Mouse (Mus musculus): Measurements from ENCODE around the gene Bst2. TPM values are rescaled to one million over a fixed set of nuclear protein-coding genes. Genes with fewer than 3 reads are reported as not detected.

Bst2 gene
- polyA plus RNA-seq, 1 experiment from 2014 or later = 10.8 TPM

DNA sequence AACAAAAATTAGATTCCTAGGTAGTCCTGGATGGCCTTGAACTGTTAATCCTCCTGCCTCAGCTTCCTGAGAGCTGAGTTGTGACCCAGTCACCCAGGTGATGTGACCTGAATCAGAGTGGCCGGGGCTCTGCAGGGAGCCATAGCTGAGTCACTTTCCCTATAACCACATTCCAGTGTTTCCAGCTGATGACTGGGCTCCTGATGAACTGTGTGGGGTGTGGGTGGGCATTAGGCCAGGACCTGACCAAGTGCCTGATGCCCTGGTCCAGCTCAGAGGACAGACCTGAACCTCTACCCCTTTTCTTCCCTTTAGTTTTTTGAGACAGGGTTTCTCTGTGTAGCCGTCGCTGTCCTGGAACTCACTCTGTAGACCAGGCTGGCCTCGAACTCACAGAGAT lies 31.9 kb downstream of the Bst2 start:
- Histone ChIP-seq H3K4me2 (ENCODE audit: low read length) (no peak overlapping the region), H3K9me3 (ENCODE audit: control insufficient read depth, low read length) (no peaks in the 10 kb centered on the region), H3K27ac (replicated peaks in 1 of 2; ENCODE audit: control insufficient read depth in 1 of 2, insufficient read depth in 1 of 2, low read depth in 2 of 2, low read length in 2 of 2) (no peak overlapping the region), H3K4me1 (ENCODE audit: control insufficient read depth in 2 of 2, insufficient read depth in 2 of 2, low read length in 2 of 2) (peaks cover 7 to 8% of the 10 kb centered on the region in 2 experiments; a peak in 3 of 4 replicates), H3K36me3 (ENCODE audit: control insufficient read depth, insufficient read depth, low read length) (no peaks in the 10 kb centered on the region), H3K27me3 (ENCODE audit: control insufficient read depth, insufficient read depth, low read length) (peaks cover 43% of the 10 kb centered on the region), H3K4me3 (ENCODE audit: control insufficient read depth in 1 of 2, insufficient read depth in 1 of 2, low read depth in 1 of 2, low read length in 2 of 2) (no peak overlapping the region), H3K9ac (ENCODE audit: low read length) (no peak overlapping the region)
- ATAC-seq (ENCODE audit: insufficient number of reproducible peaks, insufficient read depth, low FRiP score, low read depth) = no peak
- WGBS = 91% methylated on average over 4 of the region's 4 CpGs

DNA sequence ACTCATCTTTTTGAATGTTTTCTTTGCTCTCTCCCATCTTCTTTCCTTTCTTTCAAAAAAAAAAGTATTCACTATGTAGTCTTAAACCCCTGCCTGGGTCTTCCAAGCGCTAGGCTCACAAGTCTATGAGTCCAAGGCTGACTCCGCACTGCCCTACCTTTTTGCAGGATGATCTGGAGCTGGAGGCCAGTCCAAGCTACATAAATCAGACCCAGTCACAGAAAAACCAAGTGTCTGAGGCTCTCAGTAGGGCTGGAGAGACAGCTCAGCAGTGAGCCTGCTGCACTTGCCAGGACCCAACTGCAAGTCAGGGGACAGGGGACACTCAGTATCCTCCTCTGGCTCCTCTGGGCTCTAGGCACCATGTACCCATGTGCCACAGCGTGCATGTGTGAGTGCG lies 32.9 kb downstream of the Bst2 start:
- H3K9me3 ChIP-seq (ENCODE audit: control insufficient read depth, low read length) = no peaks in the 10 kb centered on the region
- no peak overlapping the region for H3K4me2 ChIP-seq (ENCODE audit: low read length)
- WGBS = 87% methylated on average over 4 of the region's 4 CpGs
- H3K9ac ChIP-seq (ENCODE audit: low read length) = no peak overlapping the region
- peaks cover 35% of the 10 kb centered on the region for H3K27me3 ChIP-seq (ENCODE audit: control insufficient read depth, insufficient read depth, low read length)
- peaks cover 8 to 12% of the 10 kb centered on the region in 2 experiments; a peak in 3 of 4 replicates for H3K4me1 ChIP-seq (ENCODE audit: control insufficient read depth in 2 of 2, insufficient read depth in 2 of 2, low read length in 2 of 2)
- ATAC-seq (ENCODE audit: insufficient number of reproducible peaks, insufficient read depth, low FRiP score, low read depth) = no peak
- H3K27ac ChIP-seq (replicated peaks in 1 of 2; ENCODE audit: control insufficient read depth in 1 of 2, insufficient read depth in 1 of 2, low read depth in 2 of 2, low read length in 2 of 2) = no peak overlapping the region
- H3K4me3 ChIP-seq (ENCODE audit: control insufficient read depth in 1 of 2, insufficient read depth in 1 of 2, low read depth in 1 of 2, low read length in 2 of 2) = no peak overlapping the region
- no peaks in the 10 kb centered on the region for H3K36me3 ChIP-seq (ENCODE audit: control insufficient read depth, insufficient read depth, low read length)

DNA sequence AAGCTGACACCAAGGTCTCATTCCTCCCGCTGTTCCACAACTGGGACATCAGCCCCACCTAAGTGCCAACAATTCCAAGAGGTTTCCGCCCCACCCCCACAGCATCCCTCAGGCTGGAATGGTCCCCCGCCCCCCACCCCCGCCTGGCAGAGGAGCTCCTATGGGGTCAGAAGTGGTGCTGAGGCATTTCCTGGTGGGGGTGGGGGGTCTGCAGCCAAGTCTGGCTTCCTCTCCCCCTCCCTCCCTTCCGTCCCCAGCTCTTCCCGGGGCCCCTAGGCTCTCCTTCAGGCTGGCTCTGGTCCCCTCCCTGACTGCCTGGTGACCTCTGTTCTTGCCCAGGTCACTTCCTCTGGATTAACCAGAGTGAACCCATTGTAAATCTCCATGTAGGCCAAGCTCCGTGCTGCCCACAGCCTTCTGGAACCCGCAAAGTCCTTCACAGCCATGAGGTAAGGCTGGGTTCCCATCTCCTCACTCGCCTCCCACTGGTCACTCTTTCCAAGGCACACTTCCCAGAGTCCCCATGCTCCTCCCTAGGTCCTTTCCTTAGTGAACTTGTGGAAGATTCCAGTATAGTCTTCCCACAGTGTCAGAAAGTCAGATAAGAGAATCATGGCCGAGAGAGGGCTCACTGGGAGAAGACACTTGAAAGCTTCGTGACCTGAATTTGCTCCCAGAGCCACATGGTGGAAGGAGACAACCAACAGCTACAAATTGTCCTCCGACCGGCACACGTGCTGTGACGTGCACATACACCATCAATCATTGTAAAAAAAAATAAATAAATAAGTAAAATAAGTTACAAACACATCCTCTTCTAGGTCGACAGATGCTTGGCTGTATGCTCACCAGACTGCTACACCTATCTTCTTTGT lies 38.2 kb downstream of the Bst2 start:
- H3K27ac ChIP-seq (replicated peaks in 1 of 2; ENCODE audit: control insufficient read depth in 1 of 2, insufficient read depth in 1 of 2, low read depth in 2 of 2, low read length in 2 of 2) = peak overlapping the region; percentile 55 to 75
- peaks cover 28 to 52% of the 10 kb centered on the region in 2 experiments for H3K4me1 ChIP-seq (ENCODE audit: control insufficient read depth in 2 of 2, insufficient read depth in 2 of 2, low read length in 2 of 2)
- peak overlapping the region; percentile 12; the same call in 1 of the 2 replicates for H3K4me2 ChIP-seq (ENCODE audit: low read length)
- H3K4me3 ChIP-seq (ENCODE audit: control insufficient read depth in 1 of 2, insufficient read depth in 1 of 2, low read depth in 1 of 2, low read length in 2 of 2) = no peak overlapping the region
- 30% methylated on average over 14 of the region's 16 CpGs for WGBS
- peak; percentile 51 for ATAC-seq (ENCODE audit: insufficient number of reproducible peaks, insufficient read depth, low FRiP score, low read depth)
- H3K9me3 ChIP-seq (ENCODE audit: control insufficient read depth, low read length) = no peaks in the 10 kb centered on the region
- H3K36me3 ChIP-seq (ENCODE audit: control insufficient read depth, insufficient read depth, low read length) = peaks cover 3% of the 10 kb centered on the region
- H3K9ac ChIP-seq (ENCODE audit: low read length) = no peak overlapping the region
- no peaks in the 10 kb centered on the region for H3K27me3 ChIP-seq (ENCODE audit: control insufficient read depth, insufficient read depth, low read length)

DNA sequence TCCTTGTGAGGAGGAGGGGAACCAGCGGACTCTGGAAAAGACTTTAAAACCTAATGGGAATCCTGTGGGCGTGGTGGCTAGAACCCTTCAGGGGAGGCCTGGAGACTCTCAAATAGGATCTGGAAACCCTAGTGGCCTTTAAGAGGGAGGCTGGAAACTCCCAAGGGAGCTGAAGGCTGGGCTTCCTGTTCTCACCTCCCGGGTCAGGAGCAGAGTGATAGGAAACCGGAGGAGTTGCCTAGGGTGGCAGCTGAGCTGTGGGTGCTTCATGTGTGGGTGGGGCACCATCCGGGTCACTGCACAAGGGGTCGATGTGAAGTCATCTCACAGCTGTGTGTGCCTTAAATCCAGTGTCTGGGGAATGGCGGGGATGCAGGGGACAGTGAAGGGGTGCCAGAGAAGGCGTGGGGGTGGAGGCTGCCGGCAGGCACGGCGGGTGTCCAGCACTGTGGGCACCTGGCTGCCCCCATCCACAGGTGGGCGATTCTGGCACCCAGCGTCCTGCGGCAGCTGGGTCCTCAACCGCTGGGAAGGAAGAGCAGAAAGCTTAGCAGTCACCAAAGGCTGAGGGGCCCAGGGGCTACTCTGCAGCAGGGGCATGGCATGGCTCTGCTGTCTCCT lies 39.3 kb downstream of the Bst2 start:
- Histone ChIP-seq H3K4me3 (ENCODE audit: control insufficient read depth in 1 of 2, insufficient read depth in 1 of 2, low read depth in 1 of 2, low read length in 2 of 2) (no peak overlapping the region), H3K4me1 (ENCODE audit: control insufficient read depth in 2 of 2, insufficient read depth in 2 of 2, low read length in 2 of 2) (peaks cover 28 to 52% of the 10 kb centered on the region in 2 experiments), H3K27ac (replicated peaks in 1 of 2; ENCODE audit: control insufficient read depth in 1 of 2, insufficient read depth in 1 of 2, low read depth in 2 of 2, low read length in 2 of 2) (peak overlapping the region; percentile 55 to 75), H3K9ac (ENCODE audit: low read length) (peak overlapping the region; percentile 57; the same call in 1 of the 2 replicates), H3K4me2 (ENCODE audit: low read length) (peak overlapping the region; percentile 12; the same call in 1 of the 2 replicates), H3K36me3 (ENCODE audit: control insufficient read depth, insufficient read depth, low read length) (peaks cover 14% of the 10 kb centered on the region), H3K9me3 (ENCODE audit: control insufficient read depth, low read length) (no peaks in the 10 kb centered on the region), H3K27me3 (ENCODE audit: control insufficient read depth, insufficient read depth, low read length) (no peaks in the 10 kb centered on the region)
- ATAC-seq (ENCODE audit: insufficient number of reproducible peaks, insufficient read depth, low FRiP score, low read depth) = no peak
- WGBS = 12% methylated on average over 14 of the region's 15 CpGs

DNA sequence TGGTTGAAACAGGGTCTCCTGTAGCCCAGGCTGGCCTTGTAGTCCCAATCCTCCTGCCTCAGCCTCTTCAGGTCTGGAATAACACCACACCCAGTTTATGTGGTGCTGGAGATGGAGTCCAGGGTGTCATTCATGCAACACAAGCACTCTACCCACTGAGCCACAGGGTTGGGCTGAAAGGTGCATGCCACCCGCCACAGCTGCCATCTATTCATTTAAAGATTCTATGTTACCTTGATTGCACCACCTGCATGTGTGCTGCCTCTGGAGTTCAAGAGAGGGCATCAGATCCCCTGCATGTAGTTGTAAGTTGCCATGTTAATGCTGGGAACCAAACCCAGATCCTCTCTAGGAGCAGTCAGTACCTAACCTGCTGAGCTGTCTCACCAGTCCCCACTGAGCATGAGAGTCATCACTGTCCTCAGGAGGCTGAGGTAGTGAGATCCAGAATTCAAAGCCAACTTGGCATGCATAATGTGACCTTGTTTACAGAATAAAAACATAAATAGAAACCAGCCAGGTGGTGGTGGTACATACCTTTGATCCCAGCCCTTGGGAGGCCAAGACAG lies 40.1 kb downstream of the Bst2 start:
- Histone ChIP-seq H3K27ac (replicated peaks in 1 of 2; ENCODE audit: control insufficient read depth in 1 of 2, insufficient read depth in 1 of 2, low read depth in 2 of 2, low read length in 2 of 2) (peak overlapping the region; percentile 58 to 61; a peak in 2 of 4 replicates), H3K27me3 (ENCODE audit: control insufficient read depth, insufficient read depth, low read length) (no peaks in the 10 kb centered on the region), H3K9me3 (ENCODE audit: control insufficient read depth, low read length) (no peaks in the 10 kb centered on the region), H3K4me2 (ENCODE audit: low read length) (no peak overlapping the region), H3K4me1 (ENCODE audit: control insufficient read depth in 2 of 2, insufficient read depth in 2 of 2, low read length in 2 of 2) (peaks cover 28 to 52% of the 10 kb centered on the region in 2 experiments), H3K4me3 (ENCODE audit: control insufficient read depth in 1 of 2, insufficient read depth in 1 of 2, low read depth in 1 of 2, low read length in 2 of 2) (no peak overlapping the region), H3K9ac (ENCODE audit: low read length) (no peak overlapping the region), H3K36me3 (ENCODE audit: control insufficient read depth, insufficient read depth, low read length) (peaks cover 22% of the 10 kb centered on the region)
- WGBS = 97% methylated on average over 1 of the region's 1 CpGs
- ATAC-seq (ENCODE audit: insufficient number of reproducible peaks, insufficient read depth, low FRiP score, low read depth) = no peak

DNA sequence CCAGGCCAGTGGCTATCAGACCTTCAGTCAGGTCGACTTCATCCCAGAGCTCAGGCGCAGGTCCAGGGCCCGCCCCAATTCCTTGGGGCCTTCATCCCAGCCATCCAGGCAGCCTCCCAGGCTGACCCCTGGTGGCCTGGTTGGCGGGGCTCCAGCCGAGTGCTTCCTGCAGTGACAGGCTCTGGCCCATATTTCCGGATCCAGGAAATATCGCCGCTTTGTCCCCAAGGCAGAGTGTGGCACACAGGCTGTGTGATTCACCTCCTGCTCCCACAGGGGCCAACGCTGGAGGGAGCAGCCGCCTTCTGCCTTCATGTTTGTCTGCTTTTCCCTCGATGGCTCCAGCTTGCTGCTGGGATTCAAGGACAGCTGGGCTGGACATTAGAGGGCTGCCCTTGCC lies 40.8 kb downstream of the Bst2 start:
- no peaks in the 10 kb centered on the region for H3K27me3 ChIP-seq (ENCODE audit: control insufficient read depth, insufficient read depth, low read length)
- H3K36me3 ChIP-seq (ENCODE audit: control insufficient read depth, insufficient read depth, low read length) = peaks cover 29% of the 10 kb centered on the region
- WGBS = 33% methylated on average over 11 of the region's 11 CpGs
- ATAC-seq (ENCODE audit: insufficient number of reproducible peaks, insufficient read depth, low FRiP score, low read depth) = peak; percentile 51
- H3K9ac ChIP-seq (ENCODE audit: low read length) = peak overlapping the region; percentile 21; the same call in 1 of the 2 replicates
- H3K4me1 ChIP-seq (ENCODE audit: control insufficient read depth in 2 of 2, insufficient read depth in 2 of 2, low read length in 2 of 2) = peaks cover 28 to 52% of the 10 kb centered on the region in 2 experiments
- peak overlapping the region; percentile 61 to 66 for H3K27ac ChIP-seq (replicated peaks in 1 of 2; ENCODE audit: control insufficient read depth in 1 of 2, insufficient read depth in 1 of 2, low read depth in 2 of 2, low read length in 2 of 2)
- no peak overlapping the region for H3K4me3 ChIP-seq (ENCODE audit: control insufficient read depth in 1 of 2, insufficient read depth in 1 of 2, low read depth in 1 of 2, low read length in 2 of 2)
- no peaks in the 10 kb centered on the region for H3K9me3 ChIP-seq (ENCODE audit: control insufficient read depth, low read length)
- H3K4me2 ChIP-seq (ENCODE audit: low read length) = no peak overlapping the region

DNA sequence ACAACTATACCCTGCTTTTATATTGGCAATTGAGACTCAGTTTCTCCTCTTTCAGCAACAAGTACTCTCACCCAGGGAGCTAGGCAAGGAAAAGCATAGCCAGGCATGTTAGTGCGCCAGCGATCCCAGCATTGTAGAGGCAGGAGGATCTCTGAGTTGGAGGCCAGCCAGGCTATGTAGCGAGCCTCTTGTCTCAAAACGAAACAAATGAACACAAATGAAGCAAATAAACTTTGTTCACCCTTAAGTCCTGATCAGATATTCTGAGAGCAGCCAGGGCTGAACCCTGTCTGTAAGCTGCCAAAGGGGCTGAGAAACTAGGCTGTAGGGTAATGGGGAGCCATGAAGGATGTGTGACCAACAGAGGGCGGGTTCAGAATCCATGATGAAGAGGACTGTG lies 41.4 kb downstream of the Bst2 start:
- Histone ChIP-seq H3K27me3 (ENCODE audit: control insufficient read depth, insufficient read depth, low read length) (no peaks in the 10 kb centered on the region), H3K4me2 (ENCODE audit: low read length) (no peak overlapping the region), H3K27ac (replicated peaks in 1 of 2; ENCODE audit: control insufficient read depth in 1 of 2, insufficient read depth in 1 of 2, low read depth in 2 of 2, low read length in 2 of 2) (peak overlapping the region; percentile 61 to 66), H3K4me1 (ENCODE audit: control insufficient read depth in 2 of 2, insufficient read depth in 2 of 2, low read length in 2 of 2) (peaks cover 28 to 52% of the 10 kb centered on the region in 2 experiments), H3K36me3 (ENCODE audit: control insufficient read depth, insufficient read depth, low read length) (peaks cover 36% of the 10 kb centered on the region), H3K9ac (ENCODE audit: low read length) (no peak overlapping the region), H3K9me3 (ENCODE audit: control insufficient read depth, low read length) (no peaks in the 10 kb centered on the region), H3K4me3 (ENCODE audit: control insufficient read depth in 1 of 2, insufficient read depth in 1 of 2, low read depth in 1 of 2, low read length in 2 of 2) (no peak overlapping the region)
- ATAC-seq (ENCODE audit: insufficient number of reproducible peaks, insufficient read depth, low FRiP score, low read depth) = no peak
- WGBS = 82% methylated on average over 5 of the region's 5 CpGs

Measured in heart, embryonic 14.5 days (tissue).